Mouse (Mus musculus): ENCODE results near the gene Plac9b.
"Not testable (repeated sequence)": the region's sequence is repeated elsewhere in the genome, so short reads cannot be mapped to it uniquely, and the experiment has no call there.

The Plac9b gene

GRCm38 (mm10) chr14:26182380-26182779 is at the start of gene Plac9b:
Gene Plac9b, minus strand, starts transcription at chr14:26182480.
- in situ Hi-C loops (cut with MboI; ENCODE audit: unreplicated experiment in 2 of 2) = not testable (repeated sequence)

GRCm38 (mm10) chr14:26216233-26217000 is 34.1 kb upstream of the Plac9b start:
- in situ Hi-C loops (cut with MboI; ENCODE audit: unreplicated experiment in 2 of 2) = not testable (repeated sequence)

GRCm38 (mm10) chr14:26206926-26207247 is 24.6 kb upstream of the Plac9b start, which contains the start of gene Tmem254b:
Gene Tmem254b, minus strand, starts transcription at chr14:26207041.
- in situ Hi-C loops (cut with MboI; ENCODE audit: unreplicated experiment in 2 of 2) = not testable (repeated sequence)

- in situ Hi-C loops (cut with MboI; ENCODE audit: unreplicated experiment in 2 of 2) = not testable (repeated sequence)
These were observed 24.1 kb upstream of the Plac9b start for GRCm38 (mm10) chr14:26206197-26206925.

GRCm38 (mm10) chr14:26197851-26198250 is 15.6 kb upstream of the Plac9b start:
- in situ Hi-C loops (cut with MboI; ENCODE audit: unreplicated experiment in 2 of 2) = not testable (repeated sequence)

- in situ Hi-C loops (cut with MboI; ENCODE audit: unreplicated experiment in 2 of 2) = not testable (repeated sequence)
These were observed 6.1 kb upstream of the Plac9b start for GRCm38 (mm10) chr14:26188361-26188760.

- in situ Hi-C loops (cut with MboI; ENCODE audit: unreplicated experiment in 2 of 2) = not testable (repeated sequence)
These were observed 4.4 kb upstream of the Plac9b start for GRCm38 (mm10) chr14:26186638-26187037.

- in situ Hi-C loops (cut with MboI; ENCODE audit: unreplicated experiment in 2 of 2) = not testable (repeated sequence)
These were observed 620 bp downstream of the Plac9b start for GRCm38 (mm10) chr14:26181660-26182059.

- in situ Hi-C loops (cut with MboI; ENCODE audit: unreplicated experiment in 2 of 2) = not testable (repeated sequence)
These were observed 7.3 kb downstream of the Plac9b start for GRCm38 (mm10) chr14:26175028-26175427.

- in situ Hi-C loops (cut with MboI; ENCODE audit: unreplicated experiment in 2 of 2) = not testable (repeated sequence)
These were observed 8.3 kb downstream of the Plac9b start for GRCm38 (mm10) chr14:26173955-26174354.

- in situ Hi-C loops (cut with MboI; ENCODE audit: unreplicated experiment in 2 of 2) = not testable (repeated sequence)
These were observed 17.0 kb downstream of the Plac9b start for GRCm38 (mm10) chr14:26165266-26165665.

- in situ Hi-C loops (cut with MboI; ENCODE audit: unreplicated experiment in 2 of 2) = not testable (repeated sequence)
These were observed 19.9 kb downstream of the Plac9b start for GRCm38 (mm10) chr14:26162423-26162822.

- in situ Hi-C loops (cut with MboI; ENCODE audit: unreplicated experiment in 2 of 2) = not testable (repeated sequence)
These were observed 21.1 kb downstream of the Plac9b start for GRCm38 (mm10) chr14:26161156-26161555.

- in situ Hi-C loops (cut with MboI; ENCODE audit: unreplicated experiment in 2 of 2) = not testable (repeated sequence)
These were observed 26.2 kb downstream of the Plac9b start for GRCm38 (mm10) chr14:26156032-26156431.

- in situ Hi-C loops (cut with MboI; ENCODE audit: unreplicated experiment in 2 of 2) = not testable (repeated sequence)
These were observed 35.2 kb downstream of the Plac9b start for GRCm38 (mm10) chr14:26147095-26147494.

- in situ Hi-C loops (cut with MboI; ENCODE audit: unreplicated experiment in 2 of 2) = not testable (repeated sequence)
These were observed 63.2 kb downstream of the Plac9b start for GRCm38 (mm10) chr14:26119095-26119494.

GRCm38 (mm10) chr14:26118550-26119000 is 63.7 kb downstream of the Plac9b start:
- in situ Hi-C loops (cut with MboI; ENCODE audit: unreplicated experiment in 2 of 2) = not testable (repeated sequence)

GRCm38 (mm10) chr14:26118150-26118549 is 64.1 kb downstream of the Plac9b start, which contains the start of gene Duxbl2:
Gene Duxbl2, plus strand, starts transcription at chr14:26118349.
- in situ Hi-C loops (cut with MboI; ENCODE audit: unreplicated experiment in 2 of 2) = not testable (repeated sequence)
